In the genomic region with DNA sequence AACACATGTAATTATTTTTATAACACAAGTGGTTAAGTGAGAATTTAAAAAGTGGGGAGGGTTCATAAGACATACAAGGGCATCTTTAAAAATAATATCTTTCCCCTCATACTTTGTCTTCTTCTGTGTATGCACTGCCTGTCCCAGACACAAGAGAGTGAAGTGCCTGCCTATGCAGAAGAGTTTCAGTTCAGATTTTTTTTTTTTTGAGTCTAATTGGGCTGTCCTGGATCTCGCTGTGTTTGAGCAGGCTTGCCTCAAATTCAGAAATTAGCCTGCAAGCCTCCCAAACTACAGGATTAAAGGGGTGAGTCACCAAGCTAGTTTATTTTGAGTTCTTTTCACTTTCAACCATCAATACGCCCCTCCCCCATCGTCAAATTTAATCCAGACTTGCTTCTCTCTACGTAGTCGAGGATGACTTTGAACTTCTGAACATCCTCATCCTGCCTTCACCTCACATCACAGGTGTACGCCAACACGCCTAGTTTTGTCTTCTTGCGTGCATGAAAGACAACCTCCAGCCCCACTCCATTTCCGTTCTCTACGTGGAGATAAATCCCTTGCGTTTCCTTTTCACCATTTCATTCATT, we compare ENCODE assay signal across 8 mouse cellular contexts. TPM values are rescaled to one million over a fixed set of nuclear protein-coding genes. Genes with fewer than 3 reads are reported as not detected.
A peak's percentile ranks its signal among the peaks of the same experiment; 100 is the strongest.
DNase-seq lines count a peak whose midpoint lies in the region; ATAC-seq and TF ChIP-seq lines count a peak whose summit lies in the region.

No protein-coding gene starts in this region.

- no peak for DNase-seq in heart, embryonic 10.5 days (ENCODE audit: low spot score)
- no peak for DNase-seq in heart, adult 11 months
- peak; percentile 25 for DNase-seq in urinary bladder, postnatal 14 days (ENCODE audit: low spot score)
- DNase-seq in urinary bladder, adult 2 months (ENCODE audit: low spot score): no peak
- DNase-seq in ovary, postnatal 10 days (ENCODE audit: low spot score): no peak
- DNase-seq in kidney, postnatal 4 days: no peak

- H3ac ChIP-seq in myocyte (ENCODE audit: control insufficient read depth, insufficient read length): peak overlapping the region; percentile 25

- H3K4me3 ChIP-seq in heart, embryonic 10.5 days: peak overlapping the region; percentile 81
- H3K4me3 ChIP-seq in myocyte: peak overlapping the region; percentile 50

- peak overlapping the region; percentile 96 for H3K4me2 ChIP-seq in myocyte (ENCODE audit: low read depth)

- H3K79me2 ChIP-seq in myocyte (ENCODE audit: control insufficient read depth, insufficient read depth): no peaks in the 10 kb centered on the region

- peaks cover 7% of the 10 kb centered on the region for H3K4me1 ChIP-seq in heart, embryonic 10.5 days

- H3K9me3 ChIP-seq in heart, embryonic 10.5 days: no peaks in the 10 kb centered on the region

- H3K27me3 ChIP-seq in heart, embryonic 10.5 days (ENCODE audit: insufficient read depth, poor library complexity, severe bottlenecking): no peaks in the 10 kb centered on the region
- H3K27me3 ChIP-seq in myocyte (ENCODE audit: control insufficient read depth, insufficient read depth, insufficient read length): no peaks in the 10 kb centered on the region

- TF ChIP-seq POLR2A in myocyte (IDR thresholded peaks at IDR 0.05; ENCODE audit: insufficient read length, low read depth): no peak

- WGBS in heart, embryonic 10.5 days: under 1% methylated on average over 11 of the region's 11 CpGs

- peak; percentile 44 for ATAC-seq in inflammation-experienced regulatory T-cells, adult 6 months

- H3K36me3 ChIP-seq in heart, embryonic 10.5 days: no peaks in the 10 kb centered on the region
- no peaks in the 10 kb centered on the region for H3K36me3 ChIP-seq in myocyte (ENCODE audit: control insufficient read depth, insufficient read depth)

- H3K27ac ChIP-seq in heart, embryonic 10.5 days: peak overlapping the region; percentile 98

TF ChIP-seq in myocyte, 11 proteins besides CTCF, POLR2A, EP300 and RAD21:
- TF ChIP-seq SRF (IDR thresholded peaks at IDR 0.05; ENCODE audit: control insufficient read depth, insufficient read length, low read depth): no peak
- no peak for TF ChIP-seq CEBPB (IDR thresholded peaks at IDR 0.05; ENCODE audit: insufficient read depth, poor library complexity, severe bottlenecking)
- TF ChIP-seq POLR2AphosphoS2 (IDR thresholded peaks at IDR 0.05; ENCODE audit: insufficient read length, low read depth): no peak
- TF ChIP-seq MYOG (IDR thresholded peaks at IDR 0.05; ENCODE audit: control insufficient read depth in 1 of 3, insufficient read depth in 1 of 3, insufficient read length in 2 of 3, low read depth in 2 of 3): no peak
- no peak for TF ChIP-seq REST (IDR thresholded peaks at IDR 0.05; ENCODE audit: insufficient read depth, insufficient read length)
- TF ChIP-seq MAX (IDR thresholded peaks at IDR 0.05; ENCODE audit: low read depth): no peak

RNA-seq across cellular contexts. Expression of gene Slc2a3, which starts 8.7 kb away (rescaled TPM):
- polyA plus RNA-seq in heart, embryonic 10.5 days (2016; fragmentation: Nextera tagmentation; extraction: Ambion mirVana): 55.8 and 85.3 TPM in 2 replicates
- 5.1 and 5.9 TPM in 2 replicates for polyA plus RNA-seq in urinary bladder, adult 2 months (2012; rRNA removed)
- polyA plus RNA-seq in inflammation-experienced regulatory T-cells, adult 6 months (2017; shearing (Covaris generic)): 10 to 100 TPM; 59.4 to 80.7 (median 70.8) TPM
- 1.2 TPM for polyA plus RNA-seq in myocyte (2012; fragmentation: generic; extraction: Trizol)

RNA-seq across cellular contexts. Expression of gene Foxj2, which starts 9.6 kb away (rescaled TPM):
- polyA plus RNA-seq in heart, embryonic 10.5 days (2016; fragmentation: Nextera tagmentation; extraction: Ambion mirVana): 4.8 and 4.9 TPM in 2 replicates
- polyA plus RNA-seq in urinary bladder, adult 2 months (2012; rRNA removed): 7.2 and 15.7 TPM in 2 replicates
- 10 to 100 TPM in 1 of 3 experiments, 1 to 10 TPM in 2; 6.6 to 10.9 (median 9.3) TPM for polyA plus RNA-seq in inflammation-experienced regulatory T-cells, adult 6 months (2017; shearing (Covaris generic))
- polyA plus RNA-seq in myocyte (2012; fragmentation: generic; extraction: Trizol): 9.7 TPM

RNA-seq across cellular contexts. Expression of gene C3ar1, which starts 45.8 kb away (rescaled TPM):
- 0.74 and 0.85 TPM in 2 replicates for polyA plus RNA-seq in heart, embryonic 10.5 days (2016; fragmentation: Nextera tagmentation; extraction: Ambion mirVana)
- 6.4 TPM in 2 replicates for polyA plus RNA-seq in urinary bladder, adult 2 months (2012; rRNA removed)
- under 1 TPM; 0.24 to 0.46 (median 0.38) TPM for polyA plus RNA-seq in inflammation-experienced regulatory T-cells, adult 6 months (2017; shearing (Covaris generic))
- polyA plus RNA-seq in myocyte (2012; fragmentation: generic; extraction: Trizol): 0.19 TPM
